Mouse (Mus musculus): Measurements from ENCODE around the gene Olfr30. TPM values are rescaled to one million over a fixed set of nuclear protein-coding genes. Genes with fewer than 3 reads are reported as not detected.

The Olfr30 gene
- total and polyA plus RNA-seq, 2 experiments from 2014 or later: not detected

DNA sequence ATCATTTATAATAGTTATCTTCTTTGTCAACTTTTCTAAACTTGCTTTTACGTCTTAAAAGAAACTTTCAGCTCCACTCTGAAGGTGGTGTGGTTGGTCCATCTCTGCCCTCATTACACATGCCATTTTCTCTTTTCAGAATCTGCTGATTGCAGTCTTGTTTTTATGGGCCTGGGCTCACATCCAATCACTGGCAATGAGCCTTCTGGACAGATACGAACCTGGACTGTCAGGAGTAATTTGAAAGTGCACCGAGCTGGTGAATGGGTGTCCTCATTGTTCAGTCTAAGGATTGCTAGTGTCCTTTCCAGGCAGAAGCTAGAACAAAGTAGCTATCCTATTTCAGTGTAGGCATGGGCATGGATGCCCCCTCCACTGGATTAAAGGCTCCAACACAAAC lies 54.0 kb downstream of the Olfr30 start:
- Histone ChIP-seq H3K27ac (ENCODE audit: low read depth) (no peak overlapping the region), H3K36me3 (replicated peaks; ENCODE audit: control insufficient read depth, insufficient read depth, low read length) (no peaks in the 10 kb centered on the region), H3K9me3 (replicated peaks; ENCODE audit: control insufficient read depth, low read length) (no peaks in the 10 kb centered on the region), H3K9ac (replicated peaks; ENCODE audit: low read depth, low read length) (no peak overlapping the region), H3K4me2 (ENCODE audit: low read depth, low read length) (no peak overlapping the region), H3K27me3 (ENCODE audit: control insufficient read depth, insufficient read depth, low read length) (no peaks in the 10 kb centered on the region), H3K4me3 (ENCODE audit: low read depth, low read length) (no peak overlapping the region), H3K4me1 (ENCODE audit: control insufficient read depth, insufficient read depth) (no peaks in the 10 kb centered on the region)
- TF ChIP-seq EP300 (IDR thresholded peaks at IDR 0.05; ENCODE audit: low read depth) (no peak), CTCF (IDR thresholded peaks at IDR 0.05; ENCODE audit: low read depth) (no peak)
- DNase-seq (ENCODE audit: low spot score): no peak
- 48% methylated on average over 3 of the region's 3 CpGs for WGBS
- ATAC-seq (ENCODE audit: insufficient read depth, low read depth): no peak

Other genes starting within 250 kb of the Olfr30 start
- not detected in 2 replicates for gene 4930438A08Rik, start 187.5 kb downstream of the Olfr30 start, total RNA-seq (2014; rRNA removed; ENCODE audit: low replicate concordance)
- gene 4930438A08Rik, start 187.5 kb downstream of the Olfr30 start, polyA plus RNA-seq (2015; fragmentation: Nextera tagmentation; extraction: Ambion mirVana): not detected in 2 replicates
- gene Zfp692, start 155.2 kb downstream of the Olfr30 start, total RNA-seq (2014; rRNA removed; ENCODE audit: low replicate concordance): 8.2 and 12.6 TPM in 2 replicates
- 4.9 and 5.0 TPM in 2 replicates for gene Zfp692, start 155.2 kb downstream of the Olfr30 start, polyA plus RNA-seq (2015; fragmentation: Nextera tagmentation; extraction: Ambion mirVana)
- 31.4 and 62.4 TPM in 2 replicates for gene Zfp672, start 131.9 kb downstream of the Olfr30 start, total RNA-seq (2014; rRNA removed; ENCODE audit: low replicate concordance)
- 53.5 and 60.8 TPM in 2 replicates for gene Zfp672, start 131.9 kb downstream of the Olfr30 start, polyA plus RNA-seq (2015; fragmentation: Nextera tagmentation; extraction: Ambion mirVana)
- gene Sh3bp5l, start 131.5 kb downstream of the Olfr30 start, total RNA-seq (2014; rRNA removed; ENCODE audit: low replicate concordance): 30.2 and 42.9 TPM in 2 replicates
- gene Sh3bp5l, start 131.5 kb downstream of the Olfr30 start, polyA plus RNA-seq (2015; fragmentation: Nextera tagmentation; extraction: Ambion mirVana): 28.2 and 29.5 TPM in 2 replicates
- not detected in 2 replicates for gene Lypd8, start 83.2 kb downstream of the Olfr30 start, total RNA-seq (2014; rRNA removed; ENCODE audit: low replicate concordance)
- gene Lypd8, start 83.2 kb downstream of the Olfr30 start, polyA plus RNA-seq (2015; fragmentation: Nextera tagmentation; extraction: Ambion mirVana): 0.12 TPM in 1 of 2 replicates, not detected in the other
- gene 1810065E05Rik, start 41.2 kb downstream of the Olfr30 start, total RNA-seq (2014; rRNA removed; ENCODE audit: low replicate concordance): not detected in 2 replicates
- not detected in 2 replicates for gene 1810065E05Rik, start 41.2 kb downstream of the Olfr30 start, polyA plus RNA-seq (2015; fragmentation: Nextera tagmentation; extraction: Ambion mirVana)
- not detected in 2 replicates for gene Gm12253, start 29.7 kb downstream of the Olfr30 start, total RNA-seq (2014; rRNA removed; ENCODE audit: low replicate concordance)
- gene Gm12253, start 29.7 kb downstream of the Olfr30 start, polyA plus RNA-seq (2015; fragmentation: Nextera tagmentation; extraction: Ambion mirVana): not detected in 2 replicates
- gene Lypd9, start 9.3 kb downstream of the Olfr30 start, total RNA-seq (2014; rRNA removed; ENCODE audit: low replicate concordance): not detected in 2 replicates
- not detected in 2 replicates for gene Lypd9, start 9.3 kb downstream of the Olfr30 start, polyA plus RNA-seq (2015; fragmentation: Nextera tagmentation; extraction: Ambion mirVana)
- not detected in 2 replicates for gene Olfr332, start 30.3 kb upstream of the Olfr30 start, total RNA-seq (2014; rRNA removed; ENCODE audit: low replicate concordance)
- not detected in 2 replicates for gene Olfr332, start 30.3 kb upstream of the Olfr30 start, polyA plus RNA-seq (2015; fragmentation: Nextera tagmentation; extraction: Ambion mirVana)
- gene Olfr331, start 40.3 kb upstream of the Olfr30 start, total RNA-seq (2014; rRNA removed; ENCODE audit: low replicate concordance): not detected in 2 replicates
- gene Olfr331, start 40.3 kb upstream of the Olfr30 start, polyA plus RNA-seq (2015; fragmentation: Nextera tagmentation; extraction: Ambion mirVana): not detected in 2 replicates
- gene Olfr330, start 72.6 kb upstream of the Olfr30 start, total RNA-seq (2014; rRNA removed; ENCODE audit: low replicate concordance): not detected in 2 replicates
- not detected in 2 replicates for gene Olfr330, start 72.6 kb upstream of the Olfr30 start, polyA plus RNA-seq (2015; fragmentation: Nextera tagmentation; extraction: Ambion mirVana)
- not detected in 2 replicates for gene Olfr329-ps, start 84.2 kb upstream of the Olfr30 start, total RNA-seq (2014; rRNA removed; ENCODE audit: low replicate concordance)
- not detected in 2 replicates for gene Olfr329-ps, start 84.2 kb upstream of the Olfr30 start, polyA plus RNA-seq (2015; fragmentation: Nextera tagmentation; extraction: Ambion mirVana)
- gene Olfr328, start 93.4 kb upstream of the Olfr30 start, total RNA-seq (2014; rRNA removed; ENCODE audit: low replicate concordance): not detected in 2 replicates
- gene Olfr328, start 93.4 kb upstream of the Olfr30 start, polyA plus RNA-seq (2015; fragmentation: Nextera tagmentation; extraction: Ambion mirVana): not detected in 2 replicates
- gene Olfr224, start 108.3 kb upstream of the Olfr30 start, total RNA-seq (2014; rRNA removed; ENCODE audit: low replicate concordance): not detected in 2 replicates
- gene Olfr224, start 108.3 kb upstream of the Olfr30 start, polyA plus RNA-seq (2015; fragmentation: Nextera tagmentation; extraction: Ambion mirVana): not detected in 2 replicates
- gene Olfr325, start 115.5 kb upstream of the Olfr30 start, total RNA-seq (2014; rRNA removed; ENCODE audit: low replicate concordance): not detected in 2 replicates
- gene Olfr325, start 115.5 kb upstream of the Olfr30 start, polyA plus RNA-seq (2015; fragmentation: Nextera tagmentation; extraction: Ambion mirVana): not detected in 2 replicates
- not detected in 2 replicates for gene Olfr324, start 132.8 kb upstream of the Olfr30 start, total RNA-seq (2014; rRNA removed; ENCODE audit: low replicate concordance)
- not detected in 2 replicates for gene Olfr324, start 132.8 kb upstream of the Olfr30 start, polyA plus RNA-seq (2015; fragmentation: Nextera tagmentation; extraction: Ambion mirVana)
- gene 2210407C18Rik, start 153.8 kb upstream of the Olfr30 start, total RNA-seq (2014; rRNA removed; ENCODE audit: low replicate concordance): not detected in 2 replicates
- not detected in 2 replicates for gene 2210407C18Rik, start 153.8 kb upstream of the Olfr30 start, polyA plus RNA-seq (2015; fragmentation: Nextera tagmentation; extraction: Ambion mirVana)
- gene Olfr323, start 168.2 kb upstream of the Olfr30 start, total RNA-seq (2014; rRNA removed; ENCODE audit: low replicate concordance): not detected in 2 replicates
- not detected in 2 replicates for gene Olfr323, start 168.2 kb upstream of the Olfr30 start, polyA plus RNA-seq (2015; fragmentation: Nextera tagmentation; extraction: Ambion mirVana)
- gene Trim58, start 178.2 kb upstream of the Olfr30 start, total RNA-seq (2014; rRNA removed; ENCODE audit: low replicate concordance): not detected in 2 replicates
- 0.05 TPM in 1 of 2 replicates, not detected in the other for gene Trim58, start 178.2 kb upstream of the Olfr30 start, polyA plus RNA-seq (2015; fragmentation: Nextera tagmentation; extraction: Ambion mirVana)
- not detected in 2 replicates for gene Olfr322, start 196.5 kb upstream of the Olfr30 start, total RNA-seq (2014; rRNA removed; ENCODE audit: low replicate concordance)
- not detected in 2 replicates for gene Olfr322, start 196.5 kb upstream of the Olfr30 start, polyA plus RNA-seq (2015; fragmentation: Nextera tagmentation; extraction: Ambion mirVana)
- gene Olfr320, start 218.8 kb upstream of the Olfr30 start, total RNA-seq (2014; rRNA removed; ENCODE audit: low replicate concordance): not detected in 2 replicates
- not detected in 2 replicates for gene Olfr320, start 218.8 kb upstream of the Olfr30 start, polyA plus RNA-seq (2015; fragmentation: Nextera tagmentation; extraction: Ambion mirVana)
- not detected in 2 replicates for gene Olfr319, start 236.9 kb upstream of the Olfr30 start, total RNA-seq (2014; rRNA removed; ENCODE audit: low replicate concordance)
- gene Olfr319, start 236.9 kb upstream of the Olfr30 start, polyA plus RNA-seq (2015; fragmentation: Nextera tagmentation; extraction: Ambion mirVana): not detected in 2 replicates